Mouse (Mus musculus) MEL (cell line): ENCODE data around the gene Mks1. TPM values are rescaled to one million over a fixed set of nuclear protein-coding genes. Genes with fewer than 3 reads are reported as not detected.
"Not testable (repeated sequence)": the region's sequence is repeated elsewhere in the genome, so short reads cannot be mapped to it uniquely, and the experiment has no call there.

Experiments used
- DNase-seq: peaks from one replicate; pipeline ENCODE4 v3.0.0; 2011; ENCODE audit warnings: low read depth, low spot score
- H3K27ac ChIP-seq: 2 replicates; pipeline ENCODE4 v1.5.1; 2012; ENCODE audit warnings: low read depth, mild to moderate bottlenecking, control low read depth, low read length, moderate library complexity; ENCODE audit not compliant: control insufficient read depth
- H3K27me3 ChIP-seq, 2 experiments: fragments of 150-350 bp in 1 of 2; sonication (generic) in 1 of 2; 2 replicates each; pipeline ENCODE4 v1.6.1; 2012; ENCODE audit warnings: low read length in 2 of 2, mild to moderate bottlenecking in 2 of 2, improper control_type of control experiment in 1 of 2, moderate library complexity in 1 of 2; ENCODE audit not compliant: insufficient read depth in 2 of 2, control insufficient read depth in 1 of 2
- H3K36me3 ChIP-seq, 2 experiments: 2 replicates each; pipeline ENCODE4 v1.6.1; 2012 to 2014; ENCODE audit warnings: low read length in 2 of 2, improper control_type of control experiment in 1 of 2, inconsistent platforms in 1 of 2, mild to moderate bottlenecking in 1 of 2; ENCODE audit not compliant: insufficient read depth in 2 of 2, control insufficient read depth in 1 of 2
- H3K4me1 ChIP-seq, 2 experiments: fragments of 150-350 bp in 1 of 2; sonication (generic) in 1 of 2; 2 replicates each; pipeline ENCODE4 v1.6.1; 2012; ENCODE audit warnings: low read length in 2 of 2, improper control_type of control experiment in 1 of 2, mild to moderate bottlenecking in 1 of 2; ENCODE audit not compliant: insufficient read depth in 2 of 2, control insufficient read depth in 1 of 2
- H3K4me3 ChIP-seq, 2 experiments: fragments of 150-350 bp in 1 of 2; sonication (generic) in 1 of 2; 2 replicates each; pipeline ENCODE4 v1.5.1; 2012; ENCODE audit warnings: low read depth in 2 of 2, low read length in 2 of 2, mild to moderate bottlenecking in 2 of 2, moderate library complexity in 2 of 2, control low read depth in 1 of 2, improper control_type of control experiment in 1 of 2; ENCODE audit not compliant: control insufficient read depth in 1 of 2, insufficient read depth in 1 of 2
- H3K79me2 ChIP-seq: 2 replicates; pipeline ENCODE4 v1.6.1; 2012; ENCODE audit warnings: mild to moderate bottlenecking, low read length, moderate library complexity; ENCODE audit not compliant: control insufficient read depth, poor library complexity, insufficient read depth
- H3K9ac ChIP-seq: 2 replicates; pipeline ENCODE4 v1.6.1; 2012; ENCODE audit warnings: low read depth, mild to moderate bottlenecking, control low read depth, low read length, moderate library complexity; ENCODE audit not compliant: control insufficient read depth, poor library complexity, severe bottlenecking
- H3K9me3 ChIP-seq: fragments of 150-350 bp; sonication (generic); replicated peaks from 2 replicates; pipeline ENCODE4 v1.6.1; 2012; ENCODE audit warnings: mild to moderate bottlenecking, low read length, improper control_type of control experiment, moderate library complexity; ENCODE audit not compliant: insufficient read depth
- CHD2 ChIP-seq: IDR thresholded peaks from 2 replicates; pipeline ENCODE4 v1.6.1; 2011; ENCODE audit warnings: low read length, improper control_type of control experiment
- CTCF ChIP-seq, 3 experiments: IDR thresholded peaks in 2 of 3; conservative IDR thresholded peaks in 1 of 3; 2 replicates each; pipeline ENCODE4 v1.5.1; 2011 to 2012; ENCODE audit warnings: low read length in 3 of 3, low read depth in 2 of 3, mild to moderate bottlenecking in 2 of 3, improper control_type of control experiment in 1 of 3, inconsistent platforms in 1 of 3, mixed read lengths in 1 of 3, moderate library complexity in 1 of 3; ENCODE audit not compliant: control insufficient read depth in 1 of 3, insufficient read depth in 1 of 3, poor library complexity in 1 of 3, severe bottlenecking in 1 of 3
- E2F4 ChIP-seq: IDR thresholded peaks from 2 replicates; pipeline ENCODE4 v1.6.1; 2011; ENCODE audit warnings: low read depth, low read length, improper control_type of control experiment, borderline replicate concordance
- ETS1 ChIP-seq: IDR thresholded peaks from 2 replicates; pipeline ENCODE4 v1.6.1; 2012; ENCODE audit warnings: low read depth, mild to moderate bottlenecking, inconsistent platforms, low read length, improper control_type of control experiment, moderate library complexity
- HCFC1 ChIP-seq: IDR thresholded peaks from 2 replicates; pipeline ENCODE4 v1.6.1; 2012; ENCODE audit warnings: low read depth, mild to moderate bottlenecking, inconsistent platforms, low read length, improper control_type of control experiment, moderate library complexity
- KAT2A ChIP-seq: conservative IDR thresholded peaks from 2 replicates; pipeline ENCODE4 v1.6.1; 2012; ENCODE audit warnings: low read depth, low read length, improper control_type of control experiment, inconsistent platforms
- MAFK ChIP-seq: IDR thresholded peaks from 2 replicates; pipeline ENCODE4 v1.6.1; 2011; ENCODE audit warnings: low read depth, mild to moderate bottlenecking, low read length, improper control_type of control experiment, borderline replicate concordance
- MEF2A ChIP-seq: IDR thresholded peaks from 2 replicates; pipeline ENCODE4 v1.6.1; 2014; ENCODE audit warnings: low read depth, mild to moderate bottlenecking, inconsistent platforms, low read length, improper control_type of control experiment; ENCODE audit not compliant: poor library complexity, insufficient replicate concordance, severe bottlenecking; ENCODE audit errors: extremely low read depth
- MXI1 ChIP-seq: IDR thresholded peaks from 2 replicates; pipeline ENCODE4 v1.6.1; 2011; ENCODE audit warnings: mild to moderate bottlenecking, low read depth, low read length, improper control_type of control experiment
- MYB ChIP-seq: IDR thresholded peaks from 2 replicates; pipeline ENCODE4 v1.6.1; 2011; ENCODE audit warnings: mild to moderate bottlenecking, low read depth, low read length, improper control_type of control experiment
- NRF1 ChIP-seq: IDR thresholded peaks from 2 replicates; pipeline ENCODE4 v1.6.1; 2014; ENCODE audit warnings: low read depth, mild to moderate bottlenecking, inconsistent platforms, low read length, improper control_type of control experiment, moderate library complexity; ENCODE audit not compliant: poor library complexity, insufficient read depth, severe bottlenecking
- POLR2A ChIP-seq, 2 experiments: IDR thresholded peaks; 2 replicates each; pipeline ENCODE4 v1.6.1; 2011 to 2012; ENCODE audit warnings: low read length in 2 of 2, mild to moderate bottlenecking in 2 of 2, control low read depth in 1 of 2, improper control_type of control experiment in 1 of 2, low read depth in 1 of 2, moderate library complexity in 1 of 2; ENCODE audit not compliant: control insufficient read depth in 1 of 2, insufficient read depth in 1 of 2, poor library complexity in 1 of 2
- POLR2AphosphoS5 ChIP-seq: IDR thresholded peaks from 2 replicates; pipeline ENCODE4 v1.6.1; 2012; ENCODE audit warnings: low read depth, borderline replicate concordance, mild to moderate bottlenecking, inconsistent platforms, low read length, moderate library complexity, mixed read lengths
- RAD21 ChIP-seq: IDR thresholded peaks from 2 replicates; pipeline ENCODE4 v1.6.1; 2011; ENCODE audit warnings: mild to moderate bottlenecking, low read depth, low read length, improper control_type of control experiment
- RCOR1 ChIP-seq: IDR thresholded peaks from 2 replicates; pipeline ENCODE4 v1.6.1; 2012; ENCODE audit warnings: low read depth, mild to moderate bottlenecking, inconsistent platforms, low read length, improper control_type of control experiment
- SIN3A ChIP-seq: IDR thresholded peaks from 2 replicates; pipeline ENCODE4 v1.6.1; 2012; ENCODE audit warnings: low read length, improper control_type of control experiment, inconsistent platforms
- SMC3 ChIP-seq: IDR thresholded peaks from 2 replicates; pipeline ENCODE4 v1.6.1; 2011; ENCODE audit warnings: low read depth, low read length, improper control_type of control experiment
- TAL1 ChIP-seq: IDR thresholded peaks from 2 replicates; pipeline ENCODE4 v1.6.1; 2012; ENCODE audit warnings: mild to moderate bottlenecking, inconsistent platforms, low read length, moderate library complexity, mixed read lengths
- TCF12 ChIP-seq: IDR thresholded peaks from 2 replicates; pipeline ENCODE4 v1.6.1; 2014; ENCODE audit warnings: low read depth, mild to moderate bottlenecking, inconsistent platforms, low read length, improper control_type of control experiment, moderate library complexity
- ZC3H11A ChIP-seq: IDR thresholded peaks from 2 replicates; pipeline ENCODE4 v1.6.1; 2012; ENCODE audit warnings: low read depth, mild to moderate bottlenecking, inconsistent platforms, low read length, improper control_type of control experiment
- ZKSCAN1 ChIP-seq: IDR thresholded peaks from 2 replicates; pipeline ENCODE4 v1.6.1; 2012; ENCODE audit warnings: low read depth, mild to moderate bottlenecking, inconsistent platforms, low read length, improper control_type of control experiment, moderate library complexity
- ZNF384 ChIP-seq: IDR thresholded peaks from 2 replicates; pipeline ENCODE4 v1.6.1; 2012; ENCODE audit warnings: low read depth, mild to moderate bottlenecking, inconsistent platforms, low read length, improper control_type of control experiment
- polyA plus RNA-seq, 2 experiments: library from polyadenylated mRNA; stranded (reverse) in 1 of 2; unstranded in 1 of 2; fragments of >175 nt in 1 of 2; fragments of >200 nt in 1 of 2; gene quantifications; 2 replicates each; pipeline versions ENCODE4 v1.2.1 to v1.2.4; 2012; ENCODE audit warnings: low replicate concordance in 2 of 2, low read depth in 1 of 2; ENCODE audit not compliant: insufficient read length in 2 of 2, insufficient read depth in 1 of 2, missing spikeins in 1 of 2
- total RNA-seq: library from RNA; depleted of rRNA; stranded (reverse); fragments of 300-350 nt; gene quantifications from 2 replicates; pipeline ENCODE4 v1.2.3, GENCODE M21; 2012

The Mks1 gene
- total and polyA plus RNA-seq, 3 experiments = 3.3 to 6.1 TPM; not detected in 1

DNA sequence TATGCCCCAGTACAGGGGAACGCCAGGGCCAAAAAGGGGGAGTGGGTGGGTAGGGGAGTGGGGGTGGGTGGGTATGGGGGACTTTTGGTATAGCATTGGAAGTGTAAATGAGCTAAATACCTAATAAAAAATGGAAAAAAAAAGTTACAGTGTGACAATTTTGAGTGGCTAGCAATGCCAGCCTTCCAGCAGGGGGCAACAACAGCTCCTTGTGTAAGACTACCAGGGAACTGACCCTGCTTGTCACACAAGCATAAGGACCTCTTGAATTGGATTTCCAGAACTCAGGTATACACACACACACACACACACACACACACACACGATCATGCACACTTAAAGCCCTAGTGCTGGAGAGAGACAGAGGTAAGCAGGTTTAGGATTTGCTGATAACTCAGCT, 13.9 kb downstream of the Mks1 start:
- not testable (repeated sequence) for H3K4me3 ChIP-seq, H3K36me3 ChIP-seq, H3K27me3 ChIP-seq

DNA sequence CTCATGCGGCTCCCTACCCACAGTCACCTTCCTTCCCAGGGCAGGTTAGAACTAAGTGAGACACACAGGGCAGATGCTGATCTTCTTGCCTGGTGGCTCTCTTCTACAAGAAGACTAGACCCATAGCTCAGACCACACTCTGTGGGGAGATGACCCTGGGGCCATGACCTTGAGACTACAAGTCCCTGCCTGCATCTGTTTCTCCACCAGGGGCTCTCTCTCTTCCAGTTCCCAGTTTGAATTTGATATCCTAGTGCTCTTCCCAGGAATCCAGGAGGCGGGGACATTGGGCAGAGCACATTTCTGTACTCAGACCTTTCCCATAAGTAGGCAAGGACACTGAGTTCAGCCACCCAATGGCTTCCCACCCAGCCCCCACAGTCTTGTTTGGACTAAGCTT, 17.1 kb downstream of the Mks1 start:
- no peaks in the 10 kb centered on the region; a peak in 2 of 4 replicates for H3K27me3 ChIP-seq
- no peak overlapping the region for H3K9ac ChIP-seq
- DNase-seq = no peak
- no peaks in the 10 kb centered on the region for H3K36me3 ChIP-seq
- H3K4me3 ChIP-seq = no peak overlapping the region
- no peaks in the 10 kb centered on the region for H3K79me2 ChIP-seq
- no peak overlapping the region for H3K27ac ChIP-seq
- TF ChIP-seq RCOR1 (no peak), MAFK (no peak), TAL1 (no peak), MYB (no peak), E2F4 (no peak), POLR2AphosphoS5 (no peak), MXI1 (no peak), SIN3A (no peak), TCF12 (no peak), MEF2A (no peak), HCFC1 (no peak)
- no peaks in the 10 kb centered on the region for H3K4me1 ChIP-seq
- no peaks in the 10 kb centered on the region for H3K9me3 ChIP-seq

More for the DNA sequence above, 13.9 kb downstream of the Mks1 start:
- H3K9ac ChIP-seq, H3K27ac ChIP-seq, H3K79me2 ChIP-seq, H3K9me3 ChIP-seq, H3K4me1 ChIP-seq: not testable (repeated sequence)
- peak; percentile 13 for TF ChIP-seq RAD21
- TF ChIP-seq ZNF384 = 0 out of 2 replicates have a peak, but pooled peaks have one; percentile 29
- TF ChIP-seq CTCF (IDR thresholded peaks at IDR 0.05 in 2 of 3, conservative IDR thresholded peaks at IDR 0.05 in 1 of 3; ENCODE audit: control insufficient read depth in 1 of 3, insufficient read depth in 1 of 3, low read depth in 2 of 3, low read length in 3 of 3, poor library complexity in 1 of 3, severe bottlenecking in 1 of 3) = peak; percentile 16 to 56 (median 46); a peak in 5 of 6 replicates
- peak; percentile 25; the same call in 1 of the 2 replicates for TF ChIP-seq SMC3
- DNase-seq = peak; percentile 38

GRCm38 (mm10) chr11:87871766-87872165, 18.8 kb downstream of the Mks1 start:
- H3K27ac ChIP-seq = no peak overlapping the region
- H3K9ac ChIP-seq = no peak overlapping the region
- H3K27me3 ChIP-seq = peaks cover 0 to 4% of the 10 kb centered on the region in 2 experiments; a peak in 2 of 4 replicates
- no peaks in the 10 kb centered on the region for H3K4me1 ChIP-seq
- H3K79me2 ChIP-seq = no peaks in the 10 kb centered on the region
- no peaks in the 10 kb centered on the region for H3K9me3 ChIP-seq
- no peaks in the 10 kb centered on the region for H3K36me3 ChIP-seq
- TF ChIP-seq ETS1 (no peak), HCFC1 (no peak), MEF2A (no peak), POLR2A (IDR thresholded peaks at IDR 0.05; ENCODE audit: control insufficient read depth in 1 of 2, insufficient read depth in 1 of 2, low read depth in 1 of 2, low read length in 2 of 2, poor library complexity in 1 of 2) (no peak), ZNF384 (no peak), ZC3H11A (no peak), RCOR1 (no peak), CHD2 (no peak), MAFK (no peak), KAT2A (no peak), ZKSCAN1 (no peak), NRF1 (no peak)
- DNase-seq = no peak
- H3K4me3 ChIP-seq = no peak overlapping the region
